Comparison of ENCODE assay signal across 23 mouse cellular contexts in the genomic region with DNA sequence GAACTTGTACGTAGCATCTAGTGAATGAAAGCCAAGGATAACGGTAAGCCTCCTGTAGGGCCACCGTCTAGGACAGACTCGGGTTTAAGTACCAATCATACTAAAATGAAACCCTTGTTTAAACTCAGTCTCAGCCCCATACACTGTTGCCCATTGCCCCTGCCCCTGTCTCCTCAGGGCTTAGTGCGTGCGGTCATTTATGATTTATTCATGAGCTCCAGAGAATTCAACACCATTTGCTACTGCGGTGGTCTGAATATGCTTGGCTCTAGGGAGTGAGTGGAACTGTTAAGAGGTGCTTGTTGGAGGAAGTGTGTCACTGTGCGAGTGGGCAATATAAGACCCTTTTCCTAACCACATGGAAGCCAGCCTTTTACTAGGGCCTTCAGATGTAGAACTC. TPM values are rescaled to one million over a fixed set of nuclear protein-coding genes. Genes with fewer than 3 reads are reported as not detected.
"Had no signal": no experiment of that assay in that cellular context is flagged by ENCODE, and none has a peak within 500 bp of the region (broad histone marks: within the 10 kb centered on the region; RNA-seq: fewer than 3 reads in every experiment).

No protein-coding gene starts in this region.

- H3K9me3 ChIP-seq: limb, embryonic 10.5 days; limb, embryonic 13.5 days; liver, embryonic 12.5 days; liver, embryonic 15.5 days; lung, embryonic 15.5 days; midbrain, embryonic 10.5 days; neural tube, embryonic 13.5 days had no signal

- H3K36me3 ChIP-seq: limb, embryonic 10.5 days; limb, embryonic 13.5 days; liver, embryonic 12.5 days; liver, embryonic 15.5 days; lung, embryonic 15.5 days; midbrain, embryonic 10.5 days; neural tube, embryonic 13.5 days had no signal

- H3K4me3 ChIP-seq: layer of hippocampus, adult 2 months; limb, embryonic 10.5 days; limb, embryonic 13.5 days; liver, embryonic 12.5 days; liver, embryonic 15.5 days; lung, embryonic 15.5 days; megakaryocyte, embryonic 14.5 days; midbrain, embryonic 10.5 days; myocyte; neural tube, embryonic 13.5 days had no signal

- H3K27me3 ChIP-seq: limb, embryonic 13.5 days; liver, embryonic 12.5 days; liver, embryonic 15.5 days; lung, embryonic 15.5 days; megakaryocyte, embryonic 14.5 days; neural tube, embryonic 13.5 days had no signal

- ATAC-seq: liver, embryonic 12.5 days had no signal

- DNase-seq: kidney, adult 2 months; kidney, postnatal 25 days; layer of hippocampus, adult 9-11 months; liver; lung, adult 18-20 months; lung, postnatal 10 days; lung, postnatal 36 days; right cerebral cortex, postnatal 4 days; thymus, adult 2 months; thymus, postnatal 14 days; thymus, postnatal 4 days had no signal

- H3K4me2 ChIP-seq: limb, embryonic 13.5 days; liver, embryonic 12.5 days; liver, embryonic 15.5 days; lung, embryonic 15.5 days; neural tube, embryonic 13.5 days had no signal

- H3K4me1 ChIP-seq: limb, embryonic 10.5 days; limb, embryonic 13.5 days; liver, embryonic 12.5 days; liver, embryonic 15.5 days; lung, embryonic 15.5 days; midbrain, embryonic 10.5 days; neural tube, embryonic 13.5 days had no signal

- H3K27ac ChIP-seq: kidney, postnatal 0 days; layer of hippocampus, adult 2 months; limb, embryonic 10.5 days; limb, embryonic 13.5 days; liver, embryonic 12.5 days; liver, embryonic 15.5 days; lung, embryonic 15.5 days; midbrain, embryonic 10.5 days; neural tube, embryonic 13.5 days; stomach, postnatal 0 days had no signal

- H3K9ac ChIP-seq: limb, embryonic 13.5 days; liver, embryonic 12.5 days; liver, embryonic 15.5 days; lung, embryonic 15.5 days; neural tube, embryonic 13.5 days had no signal

RNA-seq across cellular contexts. Expression of gene Map3k7cl, which starts 34.7 kb away (rescaled TPM):
- polyA plus RNA-seq: limb, embryonic 10.5 days; liver, embryonic 12.5 days; liver, embryonic 15.5 days; midbrain, embryonic 10.5 days; neural tube, embryonic 13.5 days had no signal
